Mouse (Mus musculus) layer of hippocampus, adult 2 months (tissue): ENCODE measurements around the gene Pask. TPM values are rescaled to one million over a fixed set of nuclear protein-coding genes. Genes with fewer than 3 reads are reported as not detected.
"Not testable (repeated sequence)": the region's sequence is repeated elsewhere in the genome, so short reads cannot be mapped to it uniquely, and the experiment has no call there.

Experiments
- DNase-seq, 2 experiments: peaks; one replicate each; pipeline ENCODE4 v3.0.0; 2022; ENCODE audit warnings: low spot score in 2 of 2
- H3K27ac ChIP-seq: fragments of 200-600 bp; 2 replicates; pipeline ENCODE4 v1.8.1; 2022
- H3K4me3 ChIP-seq: fragments of 200-600 bp; 2 replicates; pipeline ENCODE4 v1.8.1; 2022; ENCODE audit warnings: mild to moderate bottlenecking
- CTCF ChIP-seq: fragments of 200-600 bp; conservative IDR thresholded peaks from 2 replicates; pipeline ENCODE4 v1.8.1; 2022; ENCODE audit warnings: antibody characterized with exemption, mild to moderate bottlenecking, moderate library complexity
- total RNA-seq, 2 experiments: library from RNA; stranded (reverse); gene quantifications; 2 replicates each; pipeline ENCODE4 v1.2.3; 2021

Pask gene
- total RNA-seq, 2 experiments from 2014 or later = 4.1 to 7.2 TPM

DNA sequence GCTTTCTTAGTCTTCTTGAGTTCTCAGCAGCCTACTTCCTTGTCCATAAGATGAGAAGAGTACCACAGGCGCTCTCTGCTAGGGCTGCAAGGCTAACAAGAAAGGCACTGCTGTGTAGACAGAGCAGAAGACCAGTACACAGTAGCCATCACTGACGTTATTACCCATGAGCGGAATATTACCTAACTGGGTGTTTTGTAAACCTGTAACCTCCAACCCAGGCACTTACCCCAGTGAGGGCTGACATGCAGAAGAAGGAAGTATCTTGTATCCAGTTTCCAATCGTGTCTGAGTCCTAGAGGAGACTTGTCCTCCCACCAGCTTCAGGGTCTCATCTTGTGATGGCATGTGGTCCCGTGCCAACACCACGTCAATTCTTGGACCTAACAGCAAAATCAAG, 19.3 kb downstream of the Pask start:
- TF ChIP-seq CTCF = no peak
- DNase-seq = no peak
- Histone ChIP-seq H3K27ac (no peak overlapping the region), H3K4me3 (no peak overlapping the region)

DNA sequence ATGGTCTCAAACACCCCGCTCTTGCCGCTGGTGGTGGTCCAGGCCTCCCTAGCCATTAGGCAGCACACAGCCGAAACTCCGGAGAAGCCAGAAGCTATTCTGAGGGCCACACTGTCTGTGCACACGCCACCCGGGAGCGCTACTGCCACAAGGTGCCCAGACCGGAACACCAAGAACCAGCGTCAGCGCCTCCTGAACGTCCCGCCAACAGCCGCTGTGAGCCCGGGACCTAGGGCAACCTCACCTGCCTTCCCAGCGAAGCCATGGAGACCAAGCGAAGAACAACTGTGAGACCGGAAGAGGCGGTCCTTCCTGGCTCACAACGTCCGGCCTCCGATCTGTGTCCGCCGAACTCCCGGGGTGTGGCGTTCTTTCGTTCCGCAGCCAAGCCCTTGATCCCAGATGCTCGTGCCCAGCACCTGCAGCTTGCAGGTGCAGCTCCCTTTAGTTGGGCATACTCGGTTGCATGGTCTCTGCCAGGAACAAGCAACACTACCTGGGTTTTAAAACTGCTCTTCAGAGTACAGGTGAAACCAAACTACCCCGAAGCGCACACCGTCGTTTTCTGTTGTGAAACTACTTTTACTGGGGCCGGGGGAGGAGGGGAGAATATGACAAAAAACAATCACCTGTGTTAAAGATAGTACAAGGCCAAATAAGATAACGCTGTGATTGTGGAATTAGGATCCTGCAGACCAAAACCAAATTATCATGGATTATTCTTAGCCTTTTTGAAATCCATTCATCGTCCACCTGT, 37.5 kb downstream of the Pask start, which contains the start of gene Mterf4:
Gene Mterf4, minus strand, starts transcription at position 335 of the 757 bp plus-strand sequence.
- peak within 1 kb of the TSS; percentile 71 for H3K27ac ChIP-seq
- peak; percentile 78 to 81 for DNase-seq
- peak within 1 kb of the TSS; percentile 99 for H3K4me3 ChIP-seq
- TF ChIP-seq CTCF = no peak

DNA sequence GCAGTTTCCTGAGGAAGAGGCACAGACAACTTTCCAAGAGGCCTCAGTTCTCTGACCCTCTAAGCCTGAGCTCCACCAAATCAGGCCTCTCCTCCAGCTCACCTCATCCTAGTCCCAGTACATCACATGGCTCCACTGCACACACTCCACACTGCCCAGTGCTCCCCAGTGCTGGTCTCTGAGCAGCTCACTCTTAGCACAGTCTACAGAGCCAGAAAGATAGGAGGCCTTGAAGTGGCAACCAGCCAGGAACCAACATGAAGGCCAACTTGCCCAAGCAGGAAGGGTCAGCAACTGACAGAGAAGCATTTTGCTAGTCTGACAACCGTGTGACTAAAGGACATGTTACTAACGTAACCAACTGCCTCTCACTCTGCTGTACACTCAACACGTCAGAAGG, 42.7 kb downstream of the Pask start:
- Histone ChIP-seq H3K4me3 (no peak overlapping the region), H3K27ac (no peak overlapping the region)
- DNase-seq = no peak
- no peak for TF ChIP-seq CTCF

- no peak for TF ChIP-seq CTCF
- Histone ChIP-seq H3K4me3 (no peak overlapping the region), H3K27ac (no peak overlapping the region)
- no peak for DNase-seq
Observed at GRCm38 (mm10) chr1:93299791-93300190, 43.5 kb downstream of the Pask start.

- not testable (repeated sequence) for H3K4me3 ChIP-seq, DNase-seq, H3K27ac ChIP-seq
Observed at GRCm38 (mm10) chr1:93294491-93294890, 48.8 kb downstream of the Pask start.

DNA sequence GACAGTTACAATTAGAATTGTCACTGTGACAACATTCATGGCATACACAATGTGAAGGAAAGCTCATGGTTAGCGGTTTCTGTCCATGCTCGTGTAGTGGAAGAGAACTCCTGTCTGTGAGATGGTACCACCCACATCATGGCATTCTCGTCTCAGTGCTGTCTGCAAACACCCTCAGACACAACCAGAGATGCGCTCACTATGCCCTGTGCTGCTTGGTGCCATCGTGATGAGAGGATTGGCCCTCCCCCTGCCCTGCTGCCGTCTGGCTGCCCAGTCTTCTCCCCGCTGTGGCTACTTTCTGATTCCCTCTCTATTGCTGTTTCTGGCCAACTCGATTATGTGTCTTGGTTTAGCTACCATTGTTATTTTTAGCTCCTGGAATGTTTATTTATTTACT, 51.3 kb downstream of the Pask start:
- no peak for DNase-seq
- no peak overlapping the region for H3K27ac ChIP-seq
- no peak overlapping the region for H3K4me3 ChIP-seq
- TF ChIP-seq CTCF = no peak

- DNase-seq = no peak
- Histone ChIP-seq H3K27ac (no peak overlapping the region), H3K4me3 (no peak overlapping the region)
- TF ChIP-seq CTCF = no peak
Observed at GRCm38 (mm10) chr1:93291591-93291990, 51.7 kb downstream of the Pask start.

- no peak for TF ChIP-seq CTCF
- H3K27ac ChIP-seq = no peak overlapping the region
- DNase-seq = no peak
- no peak overlapping the region for H3K4me3 ChIP-seq
Observed at GRCm38 (mm10) chr1:93290956-93291355, 52.3 kb downstream of the Pask start.

DNA sequence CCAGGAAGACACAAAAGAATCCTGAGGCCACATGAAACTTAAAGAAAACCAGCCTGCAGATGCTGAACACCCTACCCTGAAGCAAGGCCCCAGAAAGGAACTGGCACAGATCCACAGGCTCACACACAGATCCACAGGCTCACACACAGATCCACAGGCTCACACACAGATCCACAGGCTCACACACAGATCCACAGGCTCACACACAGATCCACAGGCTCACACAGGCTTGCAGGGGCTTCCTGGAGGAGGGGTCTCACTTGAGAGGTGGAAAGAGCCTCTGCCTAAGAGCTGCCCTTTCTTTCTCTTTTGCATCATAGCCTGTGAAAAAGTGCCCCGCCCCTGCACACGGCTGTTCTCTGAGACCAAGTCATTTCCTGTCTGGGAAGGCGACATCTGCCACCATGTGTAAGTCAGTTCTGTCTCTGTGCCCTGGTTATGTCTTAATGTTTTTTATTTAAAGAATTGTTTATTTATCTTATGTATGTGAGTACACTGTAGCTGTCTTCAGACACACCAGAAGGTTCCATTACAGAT, 53.5 kb downstream of the Pask start:
- TF ChIP-seq CTCF = no peak
- Histone ChIP-seq H3K27ac (no peak overlapping the region), H3K4me3 (no peak overlapping the region)
- DNase-seq = no peak

DNA sequence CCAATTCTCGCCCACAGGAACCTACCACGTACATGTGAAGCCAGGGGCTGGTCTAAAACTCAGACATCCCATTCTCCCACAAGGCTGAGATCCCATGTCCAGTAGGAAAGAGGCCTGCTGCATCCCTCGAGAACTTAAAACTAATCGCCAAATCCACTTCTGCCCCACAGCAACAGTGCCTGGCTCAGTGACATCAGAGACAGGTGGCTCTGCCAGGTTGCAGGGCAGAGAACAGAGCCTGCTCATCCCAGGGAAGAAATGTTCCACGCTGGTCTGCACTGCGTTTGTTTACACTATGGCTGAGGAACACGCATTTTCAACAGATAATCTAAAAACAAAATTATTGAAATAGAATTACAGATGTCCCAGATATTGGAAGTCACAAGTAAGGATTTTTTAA, 66.2 kb downstream of the Pask start:
- no peak for TF ChIP-seq CTCF
- no peak for DNase-seq
- Histone ChIP-seq H3K4me3 (no peak overlapping the region), H3K27ac (no peak overlapping the region)

DNA sequence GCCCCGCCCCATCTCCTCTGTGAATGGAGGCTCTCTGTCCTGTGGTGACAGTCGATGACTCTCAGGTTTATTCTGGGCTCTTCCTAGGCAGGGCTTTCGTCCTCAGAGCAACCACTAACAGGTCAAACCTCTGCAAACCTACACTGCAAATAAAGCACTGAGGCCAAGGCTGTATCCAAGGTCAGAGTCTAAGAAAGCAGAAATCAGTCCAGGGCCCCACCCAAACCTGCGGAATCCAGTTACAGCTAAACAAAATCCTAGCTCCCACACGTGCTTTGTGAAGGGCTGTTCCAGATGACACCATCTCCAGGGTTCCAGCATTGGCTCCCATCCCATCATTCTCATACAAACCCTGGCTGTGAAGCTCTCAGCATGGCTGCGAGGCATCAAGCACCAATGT, 67.7 kb downstream of the Pask start:
- DNase-seq = no peak
- no peak for TF ChIP-seq CTCF
- no peak overlapping the region for H3K27ac ChIP-seq
- H3K4me3 ChIP-seq = no peak overlapping the region

DNA sequence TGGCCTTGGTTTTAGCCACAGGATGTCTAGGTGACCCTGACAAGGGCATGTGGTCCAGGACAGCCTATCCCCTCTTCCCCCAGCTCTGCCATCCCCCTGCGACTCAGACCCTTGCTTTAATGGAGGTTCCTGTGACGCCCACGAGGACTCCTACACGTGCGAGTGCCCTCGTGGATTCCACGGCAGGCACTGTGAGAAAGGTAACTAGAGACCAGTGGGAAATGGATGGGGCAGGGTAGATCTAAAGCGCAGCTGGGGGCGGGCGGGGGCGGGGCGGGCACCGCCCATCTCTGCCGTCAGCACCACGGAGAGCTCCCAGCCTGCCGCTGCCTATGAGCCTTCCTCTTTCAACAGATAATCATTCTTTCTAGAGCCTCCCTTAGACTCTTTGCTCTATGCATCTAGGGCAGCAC, 70.9 kb downstream of the Pask start:
- Histone ChIP-seq H3K4me3 (no peak overlapping the region), H3K27ac (no peak overlapping the region)
- DNase-seq = no peak
- no peak for TF ChIP-seq CTCF

- Histone ChIP-seq H3K4me3 (no peak overlapping the region), H3K27ac (no peak overlapping the region)
- DNase-seq = no peak
- no peak for TF ChIP-seq CTCF
Observed at GRCm38 (mm10) chr1:93271751-93272150, 71.5 kb downstream of the Pask start.
